Mouse (Mus musculus): ENCODE data around the gene Stard3.

GRCm38 (mm10) chr11:98320806-98321676, 37.1 kb upstream of the Stard3 start:
- TF ChIP-seq POLR2A (IDR thresholded peaks at IDR 0.05; ENCODE audit: low read depth, low read length) (no peak), CTCF (IDR thresholded peaks at IDR 0.05; ENCODE audit: borderline replicate concordance, insufficient read depth, low read length) (no peak)
